Mouse (Mus musculus): ENCODE data around the gene Ptges2. TPM values are rescaled to one million over a fixed set of nuclear protein-coding genes. Genes with fewer than 3 reads are reported as not detected.

The Ptges2 gene
- polyA plus RNA-seq, 1 experiment, result 57.9 TPM

DNA sequence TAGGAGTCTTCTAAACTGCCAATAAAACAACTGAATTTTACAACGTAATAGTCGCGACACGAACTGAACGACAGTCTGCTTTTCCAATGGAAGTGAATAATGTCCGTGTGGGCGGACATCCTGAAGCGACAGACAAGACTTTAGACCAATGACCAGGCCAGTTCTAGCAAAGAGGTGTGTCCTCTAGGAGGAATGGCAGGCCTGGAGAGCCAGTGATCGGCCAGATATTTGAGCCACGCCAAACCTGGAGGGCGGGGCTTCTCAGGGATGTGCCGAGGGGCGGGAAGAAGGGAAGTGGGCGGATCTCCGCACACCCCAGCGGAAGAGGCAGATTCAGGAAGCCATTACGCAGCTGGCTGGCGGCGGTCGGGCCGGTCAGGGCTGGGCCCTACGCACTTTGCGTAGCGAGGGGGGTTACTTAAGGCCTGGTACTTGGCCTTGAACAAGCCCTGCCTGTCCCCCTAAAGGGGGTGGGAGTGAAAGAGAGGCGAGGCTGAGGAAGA is 56.2 kb downstream of the Ptges2 start:
- Histone ChIP-seq H3K4me1 (ENCODE audit: control insufficient read depth, insufficient read depth, low read length) (peaks cover 6% of the 10 kb centered on the region), H3K27ac (ENCODE audit: insufficient read depth, low read length) (peak overlapping the region; percentile 98), H3K4me3 (ENCODE audit: insufficient read depth, low read length) (peak overlapping the region; percentile 93)
- TF ChIP-seq POLR2A (IDR thresholded peaks at IDR 0.05; ENCODE audit: extremely low read depth, insufficient read depth, low read length), result peak; percentile 29; the same call in 1 of the 2 replicates
- no peak for TF ChIP-seq CTCF (IDR thresholded peaks at IDR 0.05; ENCODE audit: extremely low read depth, insufficient read depth, low read length)

DNA sequence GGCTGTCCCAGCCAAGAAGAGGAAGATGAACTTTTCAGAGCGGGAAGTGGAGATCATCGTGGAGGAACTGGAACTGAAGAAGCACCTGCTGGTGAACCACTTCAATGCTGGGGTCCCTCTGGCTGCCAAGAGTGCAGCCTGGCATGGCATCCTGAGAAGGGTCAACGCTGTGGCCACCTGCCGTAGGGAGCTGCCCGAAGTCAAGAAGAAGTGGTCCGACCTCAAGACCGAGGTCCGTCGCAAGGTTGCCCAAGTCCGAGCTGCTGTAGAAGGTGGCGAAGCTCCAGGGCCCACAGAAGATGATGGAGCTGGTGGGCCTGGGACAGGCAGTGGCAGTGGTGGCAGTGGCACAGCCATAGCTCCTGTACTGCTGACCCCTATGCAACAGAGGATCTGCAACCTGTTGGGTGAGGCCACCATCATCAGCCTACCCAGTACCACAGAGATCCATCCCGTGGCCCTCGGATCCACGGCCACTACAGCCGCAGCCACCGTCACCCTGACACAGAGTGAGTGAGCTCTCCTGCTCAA is 56.8 kb downstream of the Ptges2 start:
- TF ChIP-seq POLR2A (IDR thresholded peaks at IDR 0.05; ENCODE audit: extremely low read depth, insufficient read depth, low read length), result no peak
- TF ChIP-seq CTCF (IDR thresholded peaks at IDR 0.05; ENCODE audit: extremely low read depth, insufficient read depth, low read length), result no peak
- H3K4me1 ChIP-seq (ENCODE audit: control insufficient read depth, insufficient read depth, low read length), result peaks cover 6% of the 10 kb centered on the region
- peak overlapping the region; percentile 36; the same call in 1 of the 2 replicates for H3K27ac ChIP-seq (ENCODE audit: insufficient read depth, low read length)
- H3K4me3 ChIP-seq (ENCODE audit: insufficient read depth, low read length), result peak overlapping the region; percentile 24

DNA sequence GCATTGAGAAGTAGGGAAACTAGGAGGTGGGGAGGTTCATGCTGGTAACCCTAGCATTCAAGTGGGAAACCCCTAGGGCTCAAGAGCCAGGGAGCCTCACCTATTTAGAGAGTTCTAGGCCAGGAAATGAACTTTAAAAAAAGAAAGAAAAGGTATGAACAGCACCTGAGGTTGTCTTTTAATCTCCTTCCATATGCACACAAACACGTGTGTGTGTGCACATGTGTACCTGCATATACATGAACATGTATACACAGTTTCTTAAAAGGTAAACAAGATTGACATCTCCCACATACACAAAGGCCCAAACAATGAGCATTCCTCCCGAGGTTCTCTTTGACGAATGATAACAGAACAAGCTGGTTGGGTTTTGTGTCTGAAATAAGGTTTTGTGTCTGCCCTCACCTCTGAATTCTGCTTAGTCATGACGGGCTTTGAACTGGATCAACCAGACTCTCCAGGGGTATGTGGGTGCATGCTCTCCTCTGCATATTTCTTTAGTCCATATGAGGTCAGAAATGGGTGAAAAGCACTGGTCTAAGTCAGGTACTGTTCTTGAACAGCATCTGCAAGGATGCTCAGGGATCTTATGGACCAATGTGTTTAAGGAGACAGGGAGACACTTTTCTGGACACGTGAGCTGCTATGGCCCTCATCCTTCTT is 58.1 kb downstream of the Ptges2 start:
- TF ChIP-seq POLR2A (IDR thresholded peaks at IDR 0.05; ENCODE audit: extremely low read depth, insufficient read depth, low read length) (no peak), CTCF (IDR thresholded peaks at IDR 0.05; ENCODE audit: extremely low read depth, insufficient read depth, low read length) (no peak)
- no peak overlapping the region for H3K27ac ChIP-seq (ENCODE audit: insufficient read depth, low read length)
- peaks cover 4% of the 10 kb centered on the region for H3K4me1 ChIP-seq (ENCODE audit: control insufficient read depth, insufficient read depth, low read length)
- no peak overlapping the region for H3K4me3 ChIP-seq (ENCODE audit: insufficient read depth, low read length)

DNA sequence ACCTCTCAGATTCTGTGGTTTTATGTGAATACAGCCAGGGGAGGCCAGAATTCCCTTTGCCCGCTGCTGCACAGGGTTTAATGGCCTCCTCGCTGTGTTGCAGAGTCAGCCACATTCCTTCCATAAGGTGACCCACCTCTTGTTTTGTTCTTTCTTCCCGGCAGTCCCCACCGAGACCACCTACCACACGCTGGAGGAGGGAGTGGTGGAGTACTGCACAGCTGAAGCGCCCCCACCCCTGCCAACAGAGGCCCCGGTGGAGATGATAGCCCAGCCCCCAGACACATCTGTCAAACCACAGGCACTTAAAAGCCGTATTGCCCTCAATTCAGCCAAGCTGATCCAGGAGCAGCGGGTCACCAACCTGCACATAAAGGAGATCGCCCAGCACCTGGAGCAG is 58.9 kb downstream of the Ptges2 start:
- H3K27ac ChIP-seq (ENCODE audit: insufficient read depth, low read length), result no peak overlapping the region
- TF ChIP-seq POLR2A (IDR thresholded peaks at IDR 0.05; ENCODE audit: extremely low read depth, insufficient read depth, low read length), result no peak
- no peak for TF ChIP-seq CTCF (IDR thresholded peaks at IDR 0.05; ENCODE audit: extremely low read depth, insufficient read depth, low read length)
- no peak overlapping the region for H3K4me3 ChIP-seq (ENCODE audit: insufficient read depth, low read length)
- peaks cover 4% of the 10 kb centered on the region for H3K4me1 ChIP-seq (ENCODE audit: control insufficient read depth, insufficient read depth, low read length)

DNA sequence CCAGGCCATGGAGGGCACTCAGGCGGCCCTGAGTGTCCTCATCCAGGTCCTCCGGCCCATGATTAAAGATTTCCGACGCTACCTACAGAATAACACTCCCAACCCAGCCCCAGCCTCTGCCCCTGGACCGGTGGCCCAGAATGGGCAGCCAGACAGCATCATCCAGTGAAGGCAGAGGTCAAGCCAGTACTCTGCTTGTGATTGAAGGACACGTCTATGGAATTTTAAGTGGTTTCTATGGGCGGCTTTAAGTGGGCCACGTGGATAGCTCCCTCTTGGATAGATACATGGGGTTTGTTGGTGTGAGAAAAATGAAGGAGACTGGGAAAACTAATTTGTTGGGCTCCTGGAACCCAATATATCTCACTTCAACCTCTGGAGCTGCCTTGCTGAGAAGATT is 59.4 kb downstream of the Ptges2 start:
- no peak overlapping the region for H3K27ac ChIP-seq (ENCODE audit: insufficient read depth, low read length)
- H3K4me1 ChIP-seq (ENCODE audit: control insufficient read depth, insufficient read depth, low read length), result peaks cover 4% of the 10 kb centered on the region
- H3K4me3 ChIP-seq (ENCODE audit: insufficient read depth, low read length), result no peak overlapping the region
- TF ChIP-seq POLR2A (IDR thresholded peaks at IDR 0.05; ENCODE audit: extremely low read depth, insufficient read depth, low read length) (no peak), CTCF (IDR thresholded peaks at IDR 0.05; ENCODE audit: extremely low read depth, insufficient read depth, low read length) (no peak)

Other genes with a start within 250 kb of the Ptges2 start
- 97.6 and 99.1 TPM in 2 replicates for gene Prrc2b, start 244.8 kb upstream of the Ptges2 start, polyA plus RNA-seq (2012; rRNA removed)
- 16.8 and 19.1 TPM in 2 replicates for gene Pomt1, start 159.3 kb upstream of the Ptges2 start, polyA plus RNA-seq (2012; rRNA removed)
- 60.1 and 65.2 TPM in 2 replicates for gene Uck1, start 135.7 kb upstream of the Ptges2 start, polyA plus RNA-seq (2012; rRNA removed)
- gene Golga2, start 108.5 kb upstream of the Ptges2 start, polyA plus RNA-seq (2012; rRNA removed), result 60.1 and 65.0 TPM in 2 replicates
- gene Swi5, start 107.8 kb upstream of the Ptges2 start, polyA plus RNA-seq (2012; rRNA removed), result 256 and 268 TPM in 2 replicates
- 171 and 184 TPM in 2 replicates for gene Ciz1, start 43.6 kb upstream of the Ptges2 start, polyA plus RNA-seq (2012; rRNA removed)
- gene Dnm1, start 42.6 kb upstream of the Ptges2 start, polyA plus RNA-seq (2012; rRNA removed), result 1,325 and 1,395 TPM in 2 replicates
- 931 and 1,007 TPM in 2 replicates for gene 1110008P14Rik, start 14.0 kb upstream of the Ptges2 start, polyA plus RNA-seq (2012; rRNA removed)
- 0.25 and 0.58 TPM in 2 replicates for gene Lcn2, start 7.6 kb upstream of the Ptges2 start, polyA plus RNA-seq (2012; rRNA removed)
- 3.2 and 3.4 TPM in 2 replicates for gene Naif1, start 54.6 kb downstream of the Ptges2 start, polyA plus RNA-seq (2012; rRNA removed)
- 44.7 and 49.1 TPM in 2 replicates for gene Slc25a25, start 55.5 kb downstream of the Ptges2 start, polyA plus RNA-seq (2012; rRNA removed)
- gene Fam102a, start 139.4 kb downstream of the Ptges2 start, polyA plus RNA-seq (2012; rRNA removed), result 39.2 and 46.7 TPM in 2 replicates
- gene Dpm2, start 175.0 kb downstream of the Ptges2 start, polyA plus RNA-seq (2012; rRNA removed), result 153 and 155 TPM in 2 replicates
- 31.3 and 37.6 TPM in 2 replicates for gene Pip5kl1, start 178.9 kb downstream of the Ptges2 start, polyA plus RNA-seq (2012; rRNA removed)
- gene 9430097D07Rik, start 179.8 kb downstream of the Ptges2 start, polyA plus RNA-seq (2012; rRNA removed), result 1.0 TPM in 2 replicates
- gene St6galnac4, start 191.2 kb downstream of the Ptges2 start, polyA plus RNA-seq (2012; rRNA removed), result 34.8 and 36.6 TPM in 2 replicates
- 101 and 110 TPM in 2 replicates for gene St6galnac6, start 203.8 kb downstream of the Ptges2 start, polyA plus RNA-seq (2012; rRNA removed)
- gene Ak1, start 225.9 kb downstream of the Ptges2 start, polyA plus RNA-seq (2012; rRNA removed), result 118 and 127 TPM in 2 replicates